Mouse (Mus musculus) lung, adult 2 months (tissue): ENCODE measurements around the gene Skida1. TPM values are rescaled to one million over a fixed set of nuclear protein-coding genes. Genes with fewer than 3 reads are reported as not detected.

Experiments used
- DNase-seq: peaks from one replicate; pipeline ENCODE4 v3.0.0; 2022
- H3K4me1 ChIP-seq: fragments of 200-500 bp; 2 replicates; pipeline ENCODE4 v1.6.1; 2011; ENCODE audit warnings: low read length; ENCODE audit not compliant: control insufficient read depth, insufficient read depth
- H3K4me3 ChIP-seq: fragments of 200-500 bp; replicated peaks from 2 replicates; pipeline ENCODE3; 2011; ENCODE audit warnings: low read depth, mild to moderate bottlenecking, control low read depth, low read length; ENCODE audit errors: extremely low read depth
- CTCF ChIP-seq: fragments of 200-500 bp; IDR thresholded peaks from 2 replicates; pipeline ENCODE4 v1.5.1; 2011; ENCODE audit warnings: mild to moderate bottlenecking, low read length, control low read depth; ENCODE audit not compliant: insufficient read depth
- POLR2A ChIP-seq: fragments of 200-500 bp; IDR thresholded peaks from 2 replicates; pipeline ENCODE4 v1.6.1; 2011; ENCODE audit warnings: low read depth, mild to moderate bottlenecking, control low read depth, low read length, borderline replicate concordance; ENCODE audit errors: extremely low read depth
- WGBS: fragments of 180-500 bp; shearing (Covaris S2); methylation state at CpG from one replicate; pipeline ENCODE4 v1.1.7; 2018; 5-methylcytosine and 5-hydroxymethylcytosine counted together
- polyA plus RNA-seq: library from polyadenylated mRNA; depleted of rRNA; stranded (reverse); fragments of >200 nt; gene quantifications from 2 replicates; pipeline ENCODE4 v1.2.3, GENCODE M21; 2012; rRNA removed

The Skida1 gene
- polyA plus RNA-seq, 1 experiment, result 2.1 TPM

DNA sequence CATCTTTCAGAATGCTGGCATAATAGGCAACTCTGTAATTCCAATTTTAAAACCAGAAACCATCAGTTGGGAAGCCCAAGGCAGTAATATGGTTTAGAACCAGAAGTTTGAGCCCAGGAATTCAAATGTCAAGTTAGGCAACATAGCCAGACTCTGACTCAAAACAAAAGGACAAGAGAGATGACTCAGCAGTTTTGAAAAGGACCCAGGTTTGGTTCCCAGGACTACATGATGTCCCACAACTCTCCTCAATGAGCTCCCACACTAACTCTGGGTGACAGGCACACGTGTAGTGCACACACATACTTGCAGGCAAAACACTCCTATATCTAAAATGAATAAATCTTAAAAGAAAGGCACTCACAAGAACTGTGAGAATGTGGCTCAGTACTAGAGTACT, 29.7 kb downstream of the Skida1 start:
- WGBS, result 61% methylated on average over 1 of the region's 1 CpGs
- no peak for DNase-seq
- no peak overlapping the region for H3K4me3 ChIP-seq

DNA sequence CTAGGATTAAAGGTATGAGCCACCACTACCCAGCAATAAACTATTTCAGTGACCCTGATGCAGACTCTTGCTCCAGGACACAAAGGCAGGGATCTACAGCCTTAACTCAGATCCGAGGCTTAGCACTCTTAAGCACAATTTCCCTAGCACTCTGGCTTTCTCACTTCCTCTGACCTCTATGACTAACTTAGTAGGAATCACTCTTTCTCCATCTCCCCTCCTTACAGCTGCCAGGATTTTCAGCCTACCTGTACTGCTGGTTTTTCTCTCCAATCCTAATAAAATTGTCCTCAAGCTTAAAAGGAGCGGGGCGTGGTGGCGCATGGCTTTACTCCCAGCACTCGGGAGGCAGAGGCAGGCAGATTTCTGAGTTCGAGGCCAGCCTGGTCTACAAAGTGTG, 31.5 kb downstream of the Skida1 start:
- Histone ChIP-seq H3K4me3 (no peak overlapping the region), H3K4me1 (no peaks in the 10 kb centered on the region)
- 95% methylated on average over 6 of the region's 6 CpGs for WGBS
- TF ChIP-seq POLR2A (no peak), CTCF (no peak)
- no peak for DNase-seq

More for the DNA sequence above, 29.7 kb downstream of the Skida1 start:
- H3K4me1 ChIP-seq, result no peaks in the 10 kb centered on the region
- TF ChIP-seq CTCF (no peak), POLR2A (no peak)

DNA sequence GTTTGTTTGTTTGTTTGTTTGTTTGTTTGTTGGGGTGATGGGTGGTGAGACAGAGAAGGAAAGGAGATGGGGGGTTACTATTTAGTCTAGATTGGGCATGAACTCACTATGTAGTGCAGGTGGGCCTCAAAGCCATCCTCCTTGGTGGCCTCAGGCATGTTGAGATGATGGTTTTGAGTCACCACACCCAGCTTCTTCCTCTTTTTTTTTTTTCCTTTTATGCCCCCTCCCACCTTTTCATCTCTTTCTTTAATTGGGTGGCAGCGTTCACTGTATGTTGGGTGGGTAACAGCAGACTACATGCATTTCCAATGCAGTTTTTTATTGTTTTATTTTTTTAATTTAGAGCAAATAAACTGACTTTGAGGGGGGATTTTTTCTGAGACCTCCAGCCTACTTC, 32.2 kb downstream of the Skida1 start:
- 88% methylated on average over 1 of the region's 1 CpGs for WGBS
- DNase-seq, result no peak
- TF ChIP-seq POLR2A (no peak), CTCF (no peak)
- Histone ChIP-seq H3K4me3 (no peak overlapping the region), H3K4me1 (no peaks in the 10 kb centered on the region)

DNA sequence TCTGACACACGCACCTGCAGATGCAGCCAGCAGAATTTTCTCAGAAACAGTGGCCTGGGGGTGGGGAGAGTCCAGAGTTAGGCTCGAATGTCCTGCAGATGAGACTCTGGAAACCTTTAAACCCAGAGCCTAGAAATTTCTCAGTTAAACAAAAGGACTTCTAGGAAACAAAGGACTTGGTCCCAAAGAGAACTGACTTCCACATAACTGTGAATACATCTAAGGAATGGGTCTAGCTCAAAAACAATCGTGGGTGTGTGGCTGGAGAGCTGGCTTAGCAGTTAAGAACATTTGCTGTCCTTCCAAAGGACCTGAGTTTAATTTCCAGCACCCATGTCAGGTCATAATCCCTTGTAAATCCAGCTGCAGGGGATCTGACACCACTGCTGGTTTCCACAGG, 33.3 kb downstream of the Skida1 start:
- no peak for DNase-seq
- no peaks in the 10 kb centered on the region for H3K4me1 ChIP-seq
- TF ChIP-seq POLR2A, result no peak
- no peak for TF ChIP-seq CTCF
- no peak overlapping the region for H3K4me3 ChIP-seq
- 60% methylated on average over 3 of the region's 3 CpGs for WGBS

DNA sequence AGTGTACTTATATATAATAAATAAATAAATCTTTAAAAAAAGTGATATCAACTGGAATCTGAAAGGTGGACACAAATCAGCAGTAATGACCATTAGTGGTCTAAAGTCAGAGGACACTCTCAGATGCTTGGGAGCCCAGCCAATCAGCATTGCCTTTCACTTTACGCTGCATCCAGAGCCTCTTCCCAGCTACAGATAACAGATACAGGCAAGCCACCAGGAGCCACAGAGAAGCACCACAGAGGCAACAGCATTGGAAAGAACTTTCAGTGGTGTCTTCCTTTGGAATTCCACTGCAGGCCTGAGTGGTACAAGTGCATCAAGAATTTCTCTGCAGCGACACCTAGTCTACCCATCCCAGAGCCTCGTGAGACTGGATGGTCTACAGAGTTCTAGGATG, 36.0 kb downstream of the Skida1 start:
- no peak for TF ChIP-seq CTCF
- TF ChIP-seq POLR2A, result no peak
- H3K4me1 ChIP-seq, result no peaks in the 10 kb centered on the region
- no peak overlapping the region for H3K4me3 ChIP-seq
- no peak for DNase-seq
- WGBS, result 92% methylated on average over 3 of the region's 3 CpGs

DNA sequence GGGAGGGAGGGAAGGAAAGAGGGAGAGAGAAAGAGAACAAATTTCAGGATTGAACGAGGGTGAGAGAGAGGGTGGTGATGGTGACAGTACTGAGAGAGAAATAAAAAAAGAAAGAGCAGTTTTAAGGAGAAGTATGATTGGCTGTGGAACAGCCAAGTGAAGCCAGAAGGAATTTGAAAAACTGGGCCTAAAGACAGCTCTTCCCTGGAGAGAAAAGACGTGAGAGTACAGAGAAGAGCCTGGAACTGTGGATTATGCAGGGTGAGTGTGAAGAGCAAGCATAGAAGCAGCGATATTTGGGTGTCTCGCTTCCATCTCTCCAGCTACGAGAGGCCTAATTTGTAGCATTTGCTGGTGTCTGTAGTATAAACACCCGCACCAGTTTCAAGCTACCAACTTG, 37.6 kb downstream of the Skida1 start:
- H3K4me3 ChIP-seq, result no peak overlapping the region
- no peaks in the 10 kb centered on the region for H3K4me1 ChIP-seq
- DNase-seq, result no peak
- 86% methylated on average over 6 of the region's 6 CpGs for whole genome bisulfite sequencing
- no peak for TF ChIP-seq POLR2A
- no peak for TF ChIP-seq CTCF

DNA sequence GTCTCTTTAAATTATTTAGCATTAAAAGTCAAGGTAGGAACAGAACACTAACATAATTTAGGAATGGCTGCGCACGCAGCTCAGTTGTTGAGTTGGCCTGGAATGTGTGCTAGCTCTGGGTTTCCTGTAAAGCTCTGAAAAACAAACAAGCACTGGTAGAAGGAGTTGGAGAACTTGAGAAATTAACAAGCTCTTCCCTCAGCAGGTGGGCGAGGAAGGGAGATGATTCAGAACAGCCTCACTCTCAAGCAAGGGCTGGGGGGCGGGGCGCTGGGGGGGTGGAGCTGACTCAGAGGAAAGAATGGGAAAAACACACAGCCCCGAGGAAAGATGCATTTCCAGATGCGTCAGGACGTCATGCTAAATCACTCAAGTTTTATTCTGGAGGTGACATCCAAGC, 43.7 kb downstream of the Skida1 start:
- 44% methylated on average over 8 of the region's 8 CpGs for WGBS
- no peaks in the 10 kb centered on the region for H3K4me1 ChIP-seq
- DNase-seq, result no peak
- TF ChIP-seq CTCF (no peak), POLR2A (no peak)
- no peak overlapping the region for H3K4me3 ChIP-seq

DNA sequence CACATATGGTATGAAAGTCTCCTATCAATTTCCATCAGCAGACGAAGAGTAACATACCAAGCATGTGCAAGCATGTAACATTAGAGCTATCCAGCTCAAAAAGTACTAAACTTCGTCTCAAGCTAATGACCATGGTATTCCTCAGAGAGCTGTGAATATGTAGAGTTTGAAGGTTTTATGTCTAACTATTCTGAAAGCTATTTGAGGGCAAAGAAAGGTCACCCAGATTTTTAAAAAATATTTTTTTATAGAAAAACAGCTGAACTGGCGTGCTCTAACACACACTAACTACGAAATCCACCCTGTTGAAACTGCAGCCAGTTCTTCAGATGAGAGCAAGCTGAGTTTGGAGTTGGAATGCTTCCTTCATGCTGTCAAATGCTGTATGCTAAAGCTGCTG, 44.6 kb downstream of the Skida1 start:
- no peak for DNase-seq
- no peaks in the 10 kb centered on the region for H3K4me1 ChIP-seq
- WGBS, result 75% methylated on average over 4 of the region's 4 CpGs
- no peak for TF ChIP-seq POLR2A
- TF ChIP-seq CTCF, result no peak
- H3K4me3 ChIP-seq, result no peak overlapping the region

DNA sequence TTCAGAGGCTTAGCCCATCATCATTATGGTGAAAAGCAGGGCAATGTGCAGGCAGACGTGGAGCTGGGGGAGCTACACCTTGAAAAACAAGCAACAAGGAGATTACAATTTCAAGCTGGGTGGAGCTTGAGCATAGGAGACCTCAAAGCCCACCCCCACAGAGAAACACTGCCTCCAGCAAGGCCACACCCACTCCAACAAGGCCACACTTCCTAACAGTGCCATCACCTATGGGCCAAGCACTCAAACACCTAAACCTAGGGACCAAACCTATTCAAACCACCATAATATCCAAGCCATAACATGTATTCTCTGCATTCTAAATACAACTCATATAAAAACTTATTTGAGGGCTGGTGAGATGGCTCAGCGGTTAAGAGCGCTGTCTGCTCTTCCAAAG, 46.5 kb downstream of the Skida1 start:
- no peak for DNase-seq
- H3K4me3 ChIP-seq, result no peak overlapping the region
- no peaks in the 10 kb centered on the region for H3K4me1 ChIP-seq
- 96% methylated on average over 3 of the region's 3 CpGs for WGBS
- TF ChIP-seq CTCF (no peak), POLR2A (no peak)

DNA sequence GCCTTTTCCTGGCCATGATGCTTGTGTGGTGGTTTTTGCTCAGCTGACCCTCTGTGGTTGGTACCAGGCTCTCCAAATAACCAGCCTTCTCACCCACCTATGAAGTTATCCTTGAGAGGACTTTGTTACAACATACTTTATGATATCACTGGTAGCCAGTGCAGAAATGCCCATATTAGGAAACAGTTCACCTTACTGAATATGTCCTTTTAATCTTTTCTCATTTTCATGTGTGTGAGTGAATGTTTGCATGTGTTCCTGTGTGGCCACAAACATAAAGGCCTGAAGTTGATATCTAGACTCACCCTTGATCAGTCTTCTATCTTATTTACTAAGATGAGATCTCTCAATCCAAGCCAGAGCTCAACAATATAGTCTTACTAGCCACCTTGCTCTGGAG, 52.0 kb downstream of the Skida1 start, which contains the start of gene H2al2a:
TSS of gene H2al2a (minus strand) at position 101 of the 400 bp plus-strand sequence.
- no peaks in the 10 kb centered on the region for H3K4me1 ChIP-seq
- no peak within 1 kb of the TSS for H3K4me3 ChIP-seq
- no peak for DNase-seq
- no peak for TF ChIP-seq POLR2A
- no peak for TF ChIP-seq CTCF

Other genes with a start within 250 kb of the Skida1 start
- not detected in 2 replicates for gene H2al2a, start 52.1 kb downstream of the Skida1 start, polyA plus RNA-seq
- 3.3 and 4.4 TPM in 2 replicates for gene A930004D18Rik, start 11.3 kb downstream of the Skida1 start, polyA plus RNA-seq
- 27.3 and 34.7 TPM in 2 replicates for gene Mllt10, start 6.2 kb upstream of the Skida1 start, polyA plus RNA-seq